Mouse (Mus musculus) stomach, embryonic 15.5 days (tissue): ENCODE results near the gene Slc25a11. TPM values are rescaled to one million over a fixed set of nuclear protein-coding genes. Genes with fewer than 3 reads are reported as not detected.

Experiments used
- ATAC-seq: fragments of 200-750 bp; cut with Nextera tagmentation; 2 replicates; pipeline ENCODE4 v1.8.0; 2017; ENCODE audit warnings: low read depth, moderate number of reproducible peaks, moderate TSS enrichment; ENCODE audit not compliant: insufficient read depth, low FRiP score
- H3K27ac ChIP-seq: fragments of 300-500 bp; sonication (generic); 2 replicates; pipeline ENCODE4 v1.5.1; 2015; ENCODE audit warnings: mild to moderate bottlenecking, inconsistent platforms
- H3K27me3 ChIP-seq: fragments of 300-500 bp; sonication (generic); replicated peaks from 2 replicates; pipeline ENCODE4 v1.6.1; 2015; ENCODE audit warnings: inconsistent platforms
- H3K36me3 ChIP-seq: fragments of 300-500 bp; sonication (generic); 2 replicates; pipeline ENCODE4 v1.6.1; 2015; ENCODE audit warnings: inconsistent platforms
- H3K4me1 ChIP-seq: fragments of 300-500 bp; sonication (generic); 2 replicates; pipeline ENCODE4 v1.6.1; 2015; ENCODE audit warnings: inconsistent platforms
- H3K4me2 ChIP-seq: fragments of 300-500 bp; sonication (generic); 2 replicates; pipeline ENCODE4 v1.6.1; 2015; ENCODE audit warnings: mild to moderate bottlenecking, inconsistent platforms
- H3K4me3 ChIP-seq: fragments of 300-500 bp; sonication (generic); replicated peaks from 2 replicates; pipeline ENCODE4 v1.5.1; 2015; ENCODE audit warnings: inconsistent platforms
- H3K9ac ChIP-seq: fragments of 300-500 bp; sonication (generic); 2 replicates; pipeline ENCODE4 v1.6.1; 2015; ENCODE audit warnings: inconsistent platforms
- H3K9me3 ChIP-seq: fragments of 300-500 bp; sonication (generic); 2 replicates; pipeline ENCODE4 v1.6.1; 2016; ENCODE audit warnings: inconsistent platforms
- whole genome bisulfite sequencing: fragments of 180-500 bp; shearing (Covaris S2); methylation state at CpG from one replicate; pipeline ENCODE4 v1.1.7; 2015; 5-methylcytosine and 5-hydroxymethylcytosine counted together
- polyA plus RNA-seq: library from polyadenylated mRNA; unstranded; fragments of >200 nt; fragmentation: Nextera tagmentation; extraction: Ambion mirVana; gene quantifications from 2 replicates; pipeline ENCODE4 v1.2.1, GENCODE M21; 2015

The Slc25a11 gene
- polyA plus RNA-seq, 1 experiment from 2014 or later: 150 TPM

GRCm38 (mm10) chr11:70654198-70654922, 7.1 kb upstream of the Slc25a11 start, which contains the start of gene Pfn1:
Pfn1 (minus strand) TSS chr11:70654644.
- 0% methylated on average over 55 of the region's 61 CpGs for WGBS
- no peaks in the 10 kb centered on the region for H3K27me3 ChIP-seq
- ATAC-seq: peak; percentile 13; the same call in 1 of the 2 replicates
- H3K9me3 ChIP-seq: no peaks in the 10 kb centered on the region
- H3K9ac ChIP-seq: peak within 1 kb of the TSS; percentile 89
- H3K36me3 ChIP-seq: peaks cover 27% of the 10 kb centered on the region
- peak within 1 kb of the TSS; percentile 97 for H3K27ac ChIP-seq
- H3K4me2 ChIP-seq: peak within 1 kb of the TSS; percentile 94
- H3K4me1 ChIP-seq: peaks cover 58% of the 10 kb centered on the region
- peak within 1 kb of the TSS; percentile 73 for H3K4me3 ChIP-seq

- ATAC-seq: peak; percentile 45; the same call in 1 of the 2 replicates
- H3K27ac ChIP-seq: peak overlapping the region; percentile 97
- H3K4me1 ChIP-seq: peaks cover 62% of the 10 kb centered on the region
These were observed 6.3 kb upstream of the Slc25a11 start for GRCm38 (mm10) chr11:70653345-70654197.

GRCm38 (mm10) chr11:70652884-70653344, 5.6 kb upstream of the Slc25a11 start:
- no peak for ATAC-seq
- Histone ChIP-seq H3K9ac (peak overlapping the region; percentile 89), H3K27me3 (no peaks in the 10 kb centered on the region), H3K36me3 (peaks cover 36% of the 10 kb centered on the region), H3K4me2 (peak overlapping the region; percentile 94), H3K9me3 (no peaks in the 10 kb centered on the region), H3K4me1 (peaks cover 61% of the 10 kb centered on the region), H3K4me3 (peak overlapping the region; percentile 73), H3K27ac (peak overlapping the region; percentile 97)
- 34% methylated on average over 6 of the region's 6 CpGs for WGBS

More at GRCm38 (mm10) chr11:70653345-70654197, 6.3 kb upstream of the Slc25a11 start:
- no peaks in the 10 kb centered on the region for H3K27me3 ChIP-seq
- peak overlapping the region; percentile 89 for H3K9ac ChIP-seq
- H3K9me3 ChIP-seq: no peaks in the 10 kb centered on the region
- peak overlapping the region; percentile 73 for H3K4me3 ChIP-seq
- H3K4me2 ChIP-seq: peak overlapping the region; percentile 94
- WGBS: under 1% methylated on average over 58 of the region's 63 CpGs
- peaks cover 35% of the 10 kb centered on the region for H3K36me3 ChIP-seq

GRCm38 (mm10) chr11:70652029-70652883, 5.0 kb upstream of the Slc25a11 start:
- no peaks in the 10 kb centered on the region for H3K9me3 ChIP-seq
- H3K4me1 ChIP-seq: peaks cover 58% of the 10 kb centered on the region
- ATAC-seq: no peak
- peak overlapping the region; percentile 73 for H3K4me3 ChIP-seq
- no peaks in the 10 kb centered on the region for H3K27me3 ChIP-seq
- H3K4me2 ChIP-seq: peak overlapping the region; percentile 94
- peak overlapping the region; percentile 97 for H3K27ac ChIP-seq
- WGBS: 46% methylated on average over 12 of the region's 12 CpGs
- H3K36me3 ChIP-seq: peaks cover 36% of the 10 kb centered on the region
- H3K9ac ChIP-seq: peak overlapping the region; percentile 89

- WGBS: 54% methylated on average over 2 of the region's 2 CpGs
- Histone ChIP-seq H3K9me3 (no peaks in the 10 kb centered on the region), H3K27ac (peak overlapping the region; percentile 97), H3K9ac (no peak overlapping the region), H3K27me3 (no peaks in the 10 kb centered on the region), H3K4me3 (peak overlapping the region; percentile 5), H3K36me3 (peaks cover 36% of the 10 kb centered on the region), H3K4me2 (peak overlapping the region; percentile 94), H3K4me1 (peaks cover 50% of the 10 kb centered on the region)
- ATAC-seq: no peak
These were observed 4.1 kb upstream of the Slc25a11 start for GRCm38 (mm10) chr11:70651391-70651790.

- H3K9ac ChIP-seq: no peak overlapping the region
- 57% methylated on average over 12 of the region's 12 CpGs for WGBS
- peaks cover 51% of the 10 kb centered on the region for H3K4me1 ChIP-seq
- H3K27ac ChIP-seq: peak overlapping the region; percentile 97
- no peak for ATAC-seq
- peaks cover 36% of the 10 kb centered on the region for H3K36me3 ChIP-seq
- peak overlapping the region; percentile 94 for H3K4me2 ChIP-seq
- peak overlapping the region; percentile 5 for H3K4me3 ChIP-seq
- H3K27me3 ChIP-seq: no peaks in the 10 kb centered on the region
- no peaks in the 10 kb centered on the region for H3K9me3 ChIP-seq
These were observed 3.3 kb upstream of the Slc25a11 start for GRCm38 (mm10) chr11:70650322-70651175.

GRCm38 (mm10) chr11:70649185-70649734, 2.0 kb upstream of the Slc25a11 start:
- ATAC-seq: no peak
- H3K4me3 ChIP-seq: peak overlapping the region; percentile 71; the same call in 1 of the 2 replicates
- peak overlapping the region; percentile 93 for H3K4me2 ChIP-seq
- H3K36me3 ChIP-seq: peaks cover 45% of the 10 kb centered on the region
- no peak overlapping the region for H3K9ac ChIP-seq
- no peaks in the 10 kb centered on the region for H3K9me3 ChIP-seq
- WGBS: 77% methylated on average over 8 of the region's 8 CpGs
- no peaks in the 10 kb centered on the region for H3K27me3 ChIP-seq
- H3K27ac ChIP-seq: peak overlapping the region; percentile 97
- H3K4me1 ChIP-seq: peaks cover 53% of the 10 kb centered on the region

GRCm38 (mm10) chr11:70648512-70648911, 1.2 kb upstream of the Slc25a11 start:
- ATAC-seq: no peak
- no peaks in the 10 kb centered on the region for H3K9me3 ChIP-seq
- peaks cover 53% of the 10 kb centered on the region for H3K4me1 ChIP-seq
- WGBS: 72% methylated on average over 4 of the region's 4 CpGs
- no peaks in the 10 kb centered on the region for H3K27me3 ChIP-seq
- H3K36me3 ChIP-seq: peaks cover 48% of the 10 kb centered on the region
- peak overlapping the region; percentile 21; the same call in 1 of the 2 replicates for H3K9ac ChIP-seq
- peak overlapping the region; percentile 93 for H3K4me2 ChIP-seq
- H3K4me3 ChIP-seq: peak overlapping the region; percentile 71
- H3K27ac ChIP-seq: peak overlapping the region; percentile 97; the same call in 1 of the 2 replicates

GRCm38 (mm10) chr11:70647716-70648420, 589 bp upstream of the Slc25a11 start:
- Histone ChIP-seq H3K9ac (peak overlapping the region; percentile 97), H3K4me3 (peak overlapping the region; percentile 71), H3K27ac (peak overlapping the region; percentile 97), H3K4me1 (peaks cover 52% of the 10 kb centered on the region), H3K9me3 (no peaks in the 10 kb centered on the region), H3K27me3 (no peaks in the 10 kb centered on the region), H3K4me2 (peak overlapping the region; percentile 93), H3K36me3 (peaks cover 52% of the 10 kb centered on the region)
- ATAC-seq: no peak
- 3% methylated on average over 28 of the region's 28 CpGs for WGBS

- H3K9ac ChIP-seq: peak overlapping the region; percentile 88
- H3K4me3 ChIP-seq: peak overlapping the region; percentile 71
- 24% methylated on average over 3 of the region's 3 CpGs for WGBS
- H3K36me3 ChIP-seq: peaks cover 42% of the 10 kb centered on the region
- ATAC-seq: no peak
- H3K9me3 ChIP-seq: no peaks in the 10 kb centered on the region
- peak overlapping the region; percentile 71 for H3K4me2 ChIP-seq
- peaks cover 37% of the 10 kb centered on the region for H3K4me1 ChIP-seq
- H3K27ac ChIP-seq: peak overlapping the region; percentile 90
- no peaks in the 10 kb centered on the region for H3K27me3 ChIP-seq
These were observed 1.1 kb downstream of the Slc25a11 start for GRCm38 (mm10) chr11:70646259-70646555.
